Comparison of ENCODE assay signal across 7 mouse cellular contexts in genomic region chr3:122924009-122924914, GRCm38 (mm10). TPM values are rescaled to one million over a fixed set of nuclear protein-coding genes. Genes with fewer than 3 reads are reported as not detected.
DNase-seq lines count a peak whose midpoint lies in the region; ATAC-seq lines count a peak whose summit lies in the region.

TSS of gene 1810037I17Rik (plus strand) at chr3:122924203.

- 0 out of 2 replicates have a peak, but pooled peaks cover 7% of the 10 kb centered on the region for H3K36me3 ChIP-seq in embryonic facial prominence, embryonic 12.5 days
- no peaks in the 10 kb centered on the region for H3K36me3 ChIP-seq in limb, embryonic 11.5 days (ENCODE audit: control insufficient read depth, insufficient read depth, low read length)
- H3K36me3 ChIP-seq in midbrain, embryonic 14.5 days (ENCODE audit: control insufficient read depth, insufficient read depth, low read length), result no peaks in the 10 kb centered on the region

- H3K27me3 ChIP-seq in embryonic facial prominence, embryonic 12.5 days, result no peaks in the 10 kb centered on the region
- H3K27me3 ChIP-seq in limb, embryonic 11.5 days (ENCODE audit: control insufficient read depth, insufficient read depth, low read length), result no peaks in the 10 kb centered on the region
- no peaks in the 10 kb centered on the region for H3K27me3 ChIP-seq in midbrain, embryonic 14.5 days (ENCODE audit: control insufficient read depth, insufficient read depth, low read length)

- H3K9ac ChIP-seq in embryonic facial prominence, embryonic 12.5 days, result peak within 1 kb of the TSS; percentile 68
- peak within 1 kb of the TSS; percentile 68 for H3K9ac ChIP-seq in limb, embryonic 11.5 days (ENCODE audit: low read length)
- peak within 1 kb of the TSS; percentile 62 for H3K9ac ChIP-seq in midbrain, embryonic 14.5 days (replicated peaks; ENCODE audit: low read length)

- peak within 1 kb of the TSS; percentile 57 for H3K4me3 ChIP-seq in embryonic facial prominence, embryonic 12.5 days
- H3K4me3 ChIP-seq in limb, embryonic 11.5 days (ENCODE audit: low read depth, low read length), result peak within 1 kb of the TSS; percentile 58
- peak within 1 kb of the TSS; percentile 59 for H3K4me3 ChIP-seq in midbrain, embryonic 14.5 days (replicated peaks; ENCODE audit: low read depth, low read length)

- H3K27ac ChIP-seq in embryonic facial prominence, embryonic 12.5 days, result peak within 1 kb of the TSS; percentile 72
- H3K27ac ChIP-seq in limb, embryonic 11.5 days (replicated peaks; ENCODE audit: low read depth, low read length), result 0 out of 2 replicates have a peak within 1 kb of the TSS, but pooled peaks have one; percentile 45
- H3K27ac ChIP-seq in midbrain, embryonic 14.5 days (replicated peaks; ENCODE audit: low read depth, low read length), result peak within 1 kb of the TSS; percentile 78

- WGBS in embryonic facial prominence, embryonic 12.5 days, result under 1% methylated on average over 66 of the region's 68 CpGs
- under 1% methylated on average over 66 of the region's 68 CpGs for WGBS in limb, embryonic 11.5 days
- under 1% methylated on average over 68 of the region's 68 CpGs for WGBS in midbrain, embryonic 14.5 days

- no peaks in the 10 kb centered on the region for H3K9me3 ChIP-seq in embryonic facial prominence, embryonic 12.5 days
- no peaks in the 10 kb centered on the region for H3K9me3 ChIP-seq in limb, embryonic 11.5 days (ENCODE audit: control insufficient read depth, low read length)
- no peaks in the 10 kb centered on the region for H3K9me3 ChIP-seq in midbrain, embryonic 14.5 days (ENCODE audit: control insufficient read depth, low read length)

- peak within 1 kb of the TSS; percentile 64 for H3K4me2 ChIP-seq in embryonic facial prominence, embryonic 12.5 days (replicated peaks)
- H3K4me2 ChIP-seq in limb, embryonic 11.5 days (ENCODE audit: low read depth, severe bottlenecking), result peak within 1 kb of the TSS; percentile 48
- H3K4me2 ChIP-seq in midbrain, embryonic 14.5 days (ENCODE audit: low read length), result peak within 1 kb of the TSS; percentile 68

- ATAC-seq in embryonic facial prominence, embryonic 12.5 days (ENCODE audit: insufficient number of reproducible peaks, insufficient read depth, low FRiP score, low TSS enrichment), result peak; percentile 97
- ATAC-seq in limb, embryonic 11.5 days (ENCODE audit: insufficient number of reproducible peaks, low FRiP score, low TSS enrichment, low read depth), result peak; percentile 96
- peak; percentile 99 for ATAC-seq in midbrain, embryonic 14.5 days (ENCODE audit: low FRiP score, low TSS enrichment)

- peaks cover 13% of the 10 kb centered on the region for H3K4me1 ChIP-seq in embryonic facial prominence, embryonic 12.5 days
- no peaks in the 10 kb centered on the region for H3K4me1 ChIP-seq in limb, embryonic 11.5 days (ENCODE audit: control insufficient read depth, insufficient read depth, low read length)
- peaks cover 6% of the 10 kb centered on the region for H3K4me1 ChIP-seq in midbrain, embryonic 14.5 days (ENCODE audit: control insufficient read depth, insufficient read depth, low read length)

- DNase-seq in adrenal gland, postnatal 25 days, result peak; percentile 98
- peak; percentile 100 for DNase-seq in heart, adult 11 months
- peak; percentile 96 for DNase-seq in kidney, adult 18-20 months
- peak; percentile 97 for DNase-seq in limb, embryonic 11.5 days (ENCODE audit: low spot score)
- peak; percentile 98 for DNase-seq in midbrain, embryonic 14.5 days
- peak; percentile 91 to 95 for DNase-seq in spleen, adult 18-20 months

RNA-seq across cellular contexts. Expression of gene 1810037I17Rik, which starts in this region (rescaled TPM):
- total RNA-seq in adrenal gland, postnatal 25 days (2021), result 42.8 and 52.2 TPM in 2 replicates
- polyA plus RNA-seq in embryonic facial prominence, embryonic 12.5 days (2016; fragmentation: Nextera tagmentation; extraction: Ambion mirVana), result 80.7 and 82.6 TPM in 2 replicates
- 71.2 and 72.5 TPM in 2 replicates for polyA plus RNA-seq in limb, embryonic 11.5 days (2014; fragmentation: Nextera tagmentation; extraction: Ambion mirVana)
- 76.3 and 86.9 TPM in 2 replicates for polyA plus RNA-seq in midbrain, embryonic 14.5 days (2014; fragmentation: Nextera tagmentation; extraction: Ambion mirVana)

Comparison
In these comparisons a context has a peak if more than half of its experiments do, and no peak if none do; other contexts are left out.
1. Peak in every context shown above with its lines: DNase-seq, ATAC-seq, H3K4me3 ChIP-seq and H3K27ac ChIP-seq.